Mouse (Mus musculus): ENCODE measurements around the gene Pigk. TPM values are rescaled to one million over a fixed set of nuclear protein-coding genes. Genes with fewer than 3 reads are reported as not detected.

Gene Pigk
- polyA plus RNA-seq, 1 experiment from 2014 or later: 41.0 TPM

- H3K4me3 ChIP-seq (replicated peaks): no peak overlapping the region
Measured at GRCm38 (mm10) chr3:152733513-152733912, 19.6 kb downstream of the Pigk start.

GRCm38 (mm10) chr3:152734100-152734499 lies 20.2 kb downstream of the Pigk start:
- Histone ChIP-seq H3K4me1 (0 out of 2 replicates have a peak, but pooled peaks cover 7% of the 10 kb centered on the region), H3K9me3 (no peaks in the 10 kb centered on the region), H3K27ac (no peak overlapping the region), H3K9ac (no peak overlapping the region), H3K4me2 (no peak overlapping the region), H3K36me3 (no peaks in the 10 kb centered on the region), H3K4me3 (replicated peaks) (no peak overlapping the region), H3K27me3 (replicated peaks) (no peaks in the 10 kb centered on the region)
- no peak for ATAC-seq (ENCODE audit: insufficient read depth, low FRiP score, low read depth)
- 89% methylated on average over 11 of the region's 11 CpGs for WGBS

More at GRCm38 (mm10) chr3:152733513-152733912, 19.6 kb downstream of the Pigk start:
- no peaks in the 10 kb centered on the region for H3K27me3 ChIP-seq (replicated peaks)
- ATAC-seq (ENCODE audit: insufficient read depth, low FRiP score, low read depth): no peak
- no peaks in the 10 kb centered on the region for H3K9me3 ChIP-seq
- 0 out of 2 replicates have a peak, but pooled peaks cover 7% of the 10 kb centered on the region for H3K4me1 ChIP-seq
- H3K9ac ChIP-seq: no peak overlapping the region
- no peaks in the 10 kb centered on the region for H3K36me3 ChIP-seq
- no peak overlapping the region for H3K4me2 ChIP-seq
- H3K27ac ChIP-seq: no peak overlapping the region

- Histone ChIP-seq H3K4me2 (no peak overlapping the region), H3K36me3 (no peaks in the 10 kb centered on the region), H3K4me1 (0 out of 2 replicates have a peak, but pooled peaks cover 7% of the 10 kb centered on the region), H3K9ac (no peak overlapping the region), H3K27ac (no peak overlapping the region), H3K27me3 (replicated peaks) (no peaks in the 10 kb centered on the region), H3K4me3 (replicated peaks) (no peak overlapping the region), H3K9me3 (no peaks in the 10 kb centered on the region)
- ATAC-seq (ENCODE audit: insufficient read depth, low FRiP score, low read depth): no peak
- 62% methylated on average over 10 of the region's 10 CpGs for WGBS
Measured at GRCm38 (mm10) chr3:152735601-152736250, 21.8 kb downstream of the Pigk start.

DNA sequence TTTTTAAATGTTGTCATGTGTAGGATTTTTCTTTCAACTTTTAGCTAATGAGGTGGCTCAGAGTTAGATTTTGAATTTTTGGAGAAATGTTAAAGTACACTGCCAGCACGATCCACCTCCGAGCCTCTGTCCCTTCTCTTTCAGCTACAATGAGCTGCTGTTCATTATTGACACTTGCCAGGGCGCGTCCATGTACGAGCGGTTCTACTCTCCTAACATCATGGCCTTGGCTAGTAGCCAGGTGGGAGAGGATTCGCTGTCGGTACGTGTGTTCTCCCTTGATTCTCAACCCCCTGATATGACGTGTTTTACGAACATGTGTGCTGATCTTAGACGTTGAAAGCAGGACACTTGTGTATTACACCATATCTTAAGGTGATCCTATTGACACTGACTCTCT lies 30.4 kb downstream of the Pigk start:
- Histone ChIP-seq H3K4me3 (replicated peaks) (no peak overlapping the region), H3K27me3 (replicated peaks) (no peaks in the 10 kb centered on the region), H3K9ac (no peak overlapping the region), H3K4me1 (no peaks in the 10 kb centered on the region), H3K27ac (no peak overlapping the region), H3K9me3 (no peaks in the 10 kb centered on the region), H3K4me2 (no peak overlapping the region), H3K36me3 (no peaks in the 10 kb centered on the region; the same call in 1 of the 2 replicates)
- no peak for ATAC-seq (ENCODE audit: insufficient read depth, low FRiP score, low read depth)
- WGBS: 88% methylated on average over 12 of the region's 12 CpGs

DNA sequence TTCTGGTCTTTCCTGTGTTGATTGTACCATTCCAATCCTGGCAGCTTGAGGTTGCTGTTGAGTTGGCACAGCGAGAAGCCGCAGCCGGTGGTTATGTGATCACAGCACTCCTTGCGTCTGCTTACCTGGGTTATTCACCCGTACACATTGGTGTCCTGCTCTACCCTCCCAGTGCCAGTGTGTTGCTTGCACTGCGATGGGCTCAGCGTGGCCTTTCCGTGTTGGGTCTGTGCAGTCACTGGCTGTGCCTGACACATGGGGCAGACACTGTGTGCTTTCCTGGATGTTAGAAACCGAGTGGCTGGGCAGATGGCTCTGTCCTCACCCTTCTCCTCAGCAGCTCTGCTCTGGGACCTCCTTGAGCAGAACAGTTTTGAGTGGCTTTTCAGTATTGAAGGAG lies 31.7 kb downstream of the Pigk start:
- Histone ChIP-seq H3K36me3 (no peaks in the 10 kb centered on the region; the same call in 1 of the 2 replicates), H3K9ac (no peak overlapping the region), H3K4me1 (no peaks in the 10 kb centered on the region), H3K4me2 (no peak overlapping the region), H3K9me3 (no peaks in the 10 kb centered on the region), H3K27ac (no peak overlapping the region), H3K27me3 (replicated peaks) (no peaks in the 10 kb centered on the region), H3K4me3 (replicated peaks) (no peak overlapping the region)
- no peak for ATAC-seq (ENCODE audit: insufficient read depth, low FRiP score, low read depth)
- 93% methylated on average over 9 of the region's 9 CpGs for WGBS

DNA sequence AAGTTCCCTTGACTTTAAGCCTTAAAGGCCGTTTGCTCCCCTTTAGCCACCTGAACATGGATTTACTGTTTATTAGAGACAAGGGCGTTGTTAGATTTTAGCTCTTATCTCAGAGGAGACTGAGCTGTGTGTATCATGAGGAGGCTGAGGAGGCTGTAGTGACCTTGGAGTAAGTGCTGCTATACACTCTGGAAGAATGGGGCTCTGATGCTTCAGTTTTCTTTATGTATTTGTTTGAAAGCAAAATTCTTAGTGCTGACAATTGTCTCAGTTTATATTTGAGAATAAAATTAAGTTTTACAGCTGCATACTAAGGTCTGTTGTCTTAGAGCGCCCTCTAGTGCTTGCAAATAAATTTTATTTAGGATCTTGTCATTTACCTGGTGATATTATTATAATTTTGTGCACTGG lies 35.6 kb downstream of the Pigk start:
- Histone ChIP-seq H3K9me3 (no peaks in the 10 kb centered on the region), H3K27ac (no peak overlapping the region), H3K36me3 (no peaks in the 10 kb centered on the region; the same call in 1 of the 2 replicates), H3K4me2 (no peak overlapping the region), H3K27me3 (replicated peaks) (no peaks in the 10 kb centered on the region), H3K4me1 (no peaks in the 10 kb centered on the region), H3K9ac (no peak overlapping the region), H3K4me3 (replicated peaks) (no peak overlapping the region)
- 31% methylated on average over 3 of the region's 3 CpGs for WGBS
- peak; percentile 72; the same call in 1 of the 2 replicates for ATAC-seq (ENCODE audit: insufficient read depth, low FRiP score, low read depth)

DNA sequence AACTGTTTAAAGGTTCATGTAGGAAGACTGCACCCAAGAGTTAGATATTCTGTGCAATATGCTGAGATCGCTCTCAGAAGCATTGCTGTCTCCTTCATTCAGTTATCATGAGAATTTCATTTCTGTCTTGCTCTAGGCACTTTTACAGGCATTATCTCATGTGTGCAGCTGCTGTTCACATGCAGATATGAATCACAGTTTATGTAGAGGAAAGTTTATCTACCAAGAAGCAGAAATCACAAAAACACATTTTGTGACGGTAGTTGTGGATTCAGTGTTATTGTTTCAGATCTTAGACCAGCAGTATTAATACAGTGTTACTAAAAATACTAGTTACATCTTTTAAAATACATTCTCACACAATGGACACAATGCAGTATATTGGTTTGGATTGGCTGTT lies 36.0 kb downstream of the Pigk start:
- no peak overlapping the region for H3K27ac ChIP-seq
- no peaks in the 10 kb centered on the region for H3K9me3 ChIP-seq
- H3K36me3 ChIP-seq: no peaks in the 10 kb centered on the region; the same call in 1 of the 2 replicates
- no peaks in the 10 kb centered on the region for H3K27me3 ChIP-seq (replicated peaks)
- H3K9ac ChIP-seq: no peak overlapping the region
- no peak overlapping the region for H3K4me3 ChIP-seq (replicated peaks)
- WGBS: 67% methylated on average over 2 of the region's 2 CpGs
- no peaks in the 10 kb centered on the region for H3K4me1 ChIP-seq
- ATAC-seq (ENCODE audit: insufficient read depth, low FRiP score, low read depth): peak; percentile 60; the same call in 1 of the 2 replicates
- no peak overlapping the region for H3K4me2 ChIP-seq

DNA sequence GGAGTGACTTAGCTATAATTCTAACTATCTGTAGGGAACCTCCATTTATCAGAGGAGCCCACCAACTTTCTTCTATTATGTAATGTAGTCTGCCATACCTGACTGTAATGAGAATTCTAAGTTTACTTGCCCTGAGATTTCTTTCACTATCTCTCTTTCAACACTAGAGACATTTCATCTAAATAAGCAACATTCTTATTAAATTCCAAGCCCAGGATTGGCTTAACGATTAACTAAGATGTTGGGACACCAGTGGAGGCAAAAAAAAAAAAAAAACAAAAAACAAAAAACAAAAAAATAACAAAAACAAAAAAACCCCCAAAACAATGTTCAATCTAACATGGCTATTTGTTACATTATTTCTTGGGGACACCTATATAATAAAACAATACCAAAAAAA lies 39.0 kb downstream of the Pigk start:
- no peaks in the 10 kb centered on the region for H3K27me3 ChIP-seq (replicated peaks)
- H3K36me3 ChIP-seq: no peaks in the 10 kb centered on the region
- no peak overlapping the region for H3K4me2 ChIP-seq
- H3K4me1 ChIP-seq: peaks cover 3% of the 10 kb centered on the region; the same call in 1 of the 2 replicates
- H3K27ac ChIP-seq: no peak overlapping the region
- H3K4me3 ChIP-seq (replicated peaks): no peak overlapping the region
- no peak for ATAC-seq (ENCODE audit: insufficient read depth, low FRiP score, low read depth)
- 100% methylated on average over 1 of the region's 1 CpGs for WGBS
- H3K9me3 ChIP-seq: no peaks in the 10 kb centered on the region
- no peak overlapping the region for H3K9ac ChIP-seq

DNA sequence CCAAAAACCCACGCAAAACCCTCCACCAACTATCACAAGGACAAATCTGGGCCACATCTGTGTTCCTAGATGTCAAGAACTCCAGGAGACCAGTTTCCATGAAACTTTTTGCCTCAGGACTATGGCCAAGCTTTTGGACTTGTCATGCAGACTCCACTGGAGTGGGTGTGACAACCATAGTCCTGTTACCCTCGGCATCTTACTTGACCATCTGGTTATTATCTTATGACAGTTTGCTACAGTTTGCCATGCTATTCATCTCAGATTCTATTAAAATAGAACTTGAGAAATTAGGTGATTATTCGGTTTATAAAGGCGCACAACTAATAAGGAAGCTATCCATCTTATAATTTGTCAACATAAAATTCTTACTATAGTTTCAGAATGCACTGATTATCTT lies 39.4 kb downstream of the Pigk start:
- Histone ChIP-seq H3K27me3 (replicated peaks) (no peaks in the 10 kb centered on the region), H3K27ac (no peak overlapping the region), H3K9me3 (no peaks in the 10 kb centered on the region), H3K4me2 (no peak overlapping the region), H3K9ac (no peak overlapping the region), H3K4me3 (replicated peaks) (no peak overlapping the region), H3K4me1 (peaks cover 3% of the 10 kb centered on the region; the same call in 1 of the 2 replicates), H3K36me3 (no peaks in the 10 kb centered on the region)
- no peak for ATAC-seq (ENCODE audit: insufficient read depth, low FRiP score, low read depth)
- WGBS: 77% methylated on average over 4 of the region's 4 CpGs

DNA sequence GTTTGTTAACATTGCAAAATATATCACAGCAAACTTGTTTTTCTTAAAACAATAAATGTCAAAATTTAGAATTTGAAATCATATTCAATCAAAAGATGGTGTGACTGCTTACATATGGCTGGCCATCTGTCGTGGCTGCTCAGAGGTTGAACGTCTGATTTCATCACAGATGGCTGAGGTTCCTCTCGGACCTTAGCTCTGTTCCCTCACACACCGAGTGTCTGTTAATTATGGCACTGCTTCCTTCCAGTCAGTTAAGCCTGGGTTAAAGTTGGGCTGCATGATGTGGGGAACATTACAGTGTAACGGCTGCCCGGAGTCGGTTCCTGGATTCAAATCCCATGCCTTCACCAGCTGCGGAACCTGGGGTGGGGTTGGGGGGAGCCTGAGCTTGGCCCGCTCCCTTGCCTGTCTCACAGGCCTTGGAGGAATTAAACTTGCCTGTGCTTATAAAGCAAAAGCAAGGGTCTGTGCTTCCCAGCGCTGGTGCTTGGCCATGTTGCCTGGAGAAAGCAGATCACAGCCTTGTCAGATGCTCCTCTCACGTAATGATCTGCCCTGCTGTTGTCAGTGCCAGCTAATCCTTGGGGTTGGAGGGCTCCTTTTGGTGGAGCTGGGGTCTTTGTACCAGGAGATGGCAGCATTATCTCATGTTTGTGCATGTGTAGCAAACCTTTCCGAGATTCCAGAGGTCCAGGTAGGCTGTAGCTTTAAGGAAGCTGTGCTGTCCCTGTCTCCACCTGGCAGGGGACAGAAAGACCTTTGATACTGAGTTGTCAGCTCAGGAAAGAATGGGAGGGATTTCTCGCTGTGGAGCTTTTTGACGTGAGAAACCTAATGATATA lies 40.2 kb downstream of the Pigk start:
- no peak for ATAC-seq (ENCODE audit: insufficient read depth, low FRiP score, low read depth)
- H3K9me3 ChIP-seq: no peaks in the 10 kb centered on the region

DNA sequence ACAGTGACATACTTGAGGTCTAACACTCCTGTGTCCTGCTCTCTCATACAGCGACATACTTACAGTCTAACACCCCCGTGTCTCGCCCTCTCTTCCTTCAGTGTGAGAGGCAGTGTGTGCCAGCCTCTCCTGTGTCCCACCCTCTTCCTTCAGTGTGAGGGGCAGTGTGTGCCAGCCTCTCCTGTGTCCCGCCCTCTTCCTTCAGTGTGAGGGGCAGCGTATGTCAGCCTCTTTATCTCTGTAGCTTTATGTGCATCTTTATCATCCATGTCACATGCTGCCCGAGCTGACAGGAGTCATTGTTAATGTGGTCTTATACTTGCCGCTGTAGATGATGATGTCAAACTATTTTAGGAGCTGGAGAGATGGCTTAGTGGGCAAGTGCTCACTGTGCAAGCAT lies 41.6 kb downstream of the Pigk start:
- Histone ChIP-seq H3K9me3 (no peaks in the 10 kb centered on the region), H3K36me3 (no peaks in the 10 kb centered on the region), H3K9ac (no peak overlapping the region), H3K4me1 (peaks cover 3% of the 10 kb centered on the region; the same call in 1 of the 2 replicates), H3K27ac (no peak overlapping the region), H3K4me2 (no peak overlapping the region), H3K27me3 (replicated peaks) (no peaks in the 10 kb centered on the region), H3K4me3 (replicated peaks) (no peak overlapping the region)
- WGBS: 77% methylated on average over 7 of the region's 7 CpGs
- peak; percentile 47; the same call in 1 of the 2 replicates for ATAC-seq (ENCODE audit: insufficient read depth, low FRiP score, low read depth)

More for the DNA sequence above, 40.2 kb downstream of the Pigk start:
- H3K4me2 ChIP-seq: no peak overlapping the region
- 72% methylated on average over 14 of the region's 14 CpGs for whole genome bisulfite sequencing
- no peaks in the 10 kb centered on the region for H3K27me3 ChIP-seq (replicated peaks)
- H3K9ac ChIP-seq: no peak overlapping the region
- no peak overlapping the region for H3K4me3 ChIP-seq (replicated peaks)
- peaks cover 3% of the 10 kb centered on the region; the same call in 1 of the 2 replicates for H3K4me1 ChIP-seq
- H3K27ac ChIP-seq: no peak overlapping the region
- H3K36me3 ChIP-seq: no peaks in the 10 kb centered on the region

DNA sequence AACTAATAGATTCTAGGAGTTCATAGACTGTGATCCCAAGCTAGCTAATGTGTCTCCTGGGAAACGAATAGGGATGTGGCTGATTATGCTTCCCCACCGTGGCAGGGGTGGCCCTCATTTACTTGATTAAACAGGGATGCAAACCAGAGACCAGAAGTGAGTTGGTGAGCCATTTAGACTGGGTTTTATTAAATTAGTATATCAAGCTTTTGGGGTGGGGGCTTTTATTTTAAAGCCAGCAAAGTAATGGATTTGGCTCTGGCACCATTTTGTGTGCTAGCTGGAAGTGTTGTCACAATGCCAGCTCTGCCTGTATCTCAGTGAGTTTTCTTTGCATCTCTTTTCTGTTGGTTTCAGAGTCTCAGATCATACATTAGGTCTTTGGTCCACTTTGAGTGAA lies 43.0 kb downstream of the Pigk start:
- WGBS: 78% methylated on average over 2 of the region's 2 CpGs
- Histone ChIP-seq H3K36me3 (no peaks in the 10 kb centered on the region), H3K27me3 (replicated peaks) (no peaks in the 10 kb centered on the region)

More for the DNA sequence above, 43.0 kb downstream of the Pigk start:
- H3K9me3 ChIP-seq: no peaks in the 10 kb centered on the region
- peaks cover 5% of the 10 kb centered on the region; the same call in 1 of the 2 replicates for H3K4me1 ChIP-seq
- no peak overlapping the region for H3K9ac ChIP-seq
- H3K27ac ChIP-seq: no peak overlapping the region
- ATAC-seq (ENCODE audit: insufficient read depth, low FRiP score, low read depth): no peak
- no peak overlapping the region for H3K4me3 ChIP-seq (replicated peaks)
- H3K4me2 ChIP-seq: no peak overlapping the region

Measured in stomach, embryonic 15.5 days (tissue).